Comparison of ENCODE assay signal across 25 mouse cellular contexts in genomic region chr7:33795016-33795415, GRCm38 (mm10). TPM values are rescaled to one million over a fixed set of nuclear protein-coding genes. Genes with fewer than 3 reads are reported as not detected.
DNase-seq lines count a peak whose midpoint lies in the region; TF ChIP-seq lines count a peak whose summit lies in the region.
"Had no signal": no experiment of that assay in that cellular context is flagged by ENCODE, and none has a peak within 500 bp of the region (broad histone marks: within the 10 kb centered on the region; RNA-seq: fewer than 3 reads in every experiment).

No protein-coding gene starts in this region.

- H3K4me3 ChIP-seq in ES-E14 (ENCODE audit: insufficient read depth in 1 of 2, low read depth in 1 of 2, low read length in 2 of 2, poor library complexity in 1 of 2, severe bottlenecking in 1 of 2): no peak overlapping the region
- H3K4me3 ChIP-seq: erythroblast, embryonic 14.5 days; hindbrain, embryonic 13.5 days; kidney, embryonic 15.5 days; liver, embryonic 12.5 days had no signal

- no peak overlapping the region for H3K27ac ChIP-seq in ES-E14 (ENCODE audit: insufficient read depth, low read depth, low read length, poor library complexity, severe bottlenecking)
- H3K27ac ChIP-seq: hindbrain, embryonic 13.5 days; kidney, embryonic 15.5 days; liver, embryonic 12.5 days had no signal

- H3K9ac ChIP-seq in ES-E14 (ENCODE audit: insufficient read depth, low read depth, low read length, poor library complexity, severe bottlenecking): no peak overlapping the region
- H3K9ac ChIP-seq: hindbrain, embryonic 13.5 days; kidney, embryonic 15.5 days; liver, embryonic 12.5 days; liver, postnatal 0 days had no signal

- H3K4me1 ChIP-seq in ES-E14 (ENCODE audit: control insufficient read depth in 2 of 2, insufficient read depth in 2 of 2, low read length in 2 of 2, poor library complexity in 1 of 2): no peaks in the 10 kb centered on the region
- H3K4me1 ChIP-seq: hindbrain, embryonic 13.5 days; kidney, embryonic 15.5 days; liver, embryonic 12.5 days had no signal

- DNase-seq in kidney, adult 18-20 months: peak; percentile 3
- no peak for DNase-seq in kidney, postnatal 4 days
- peak; percentile 40 to 54 for DNase-seq in B cell, adult 2 months
- peak; percentile 4 for DNase-seq in ES-E14 (ENCODE audit: low read depth, low spot score)
- DNase-seq in ZHBTc4 (ENCODE audit: low read depth, low spot score): peak; percentile 10
- no peak for DNase-seq in adrenal gland, postnatal 25 days
- DNase-seq in ovary, postnatal 10 days (ENCODE audit: low spot score): no peak
- DNase-seq: cerebellum, adult 18-20 months; cerebellum, postnatal 14 days; heart, postnatal 4 days; left cerebral cortex, postnatal 4 days; liver, postnatal 0 days; midbrain, embryonic 14.5 days; retina, postnatal 1 day; right cerebral cortex, postnatal 25 days; thymus, postnatal 14 days had no signal

- in situ Hi-C loops in ES-E14 (cut with MboI; ENCODE audit: low sequenced_read_pairs in 2 of 2, unreplicated experiment in 2 of 2): loop anchor here in 1 of 2 experiments (25.0 kb wide), 1 partner anchor 317 kb away; no protein-coding TSS in a partner anchor

- H3K36me3 ChIP-seq in ES-E14 (ENCODE audit: control insufficient read depth, insufficient read depth, low read length, poor library complexity, severe bottlenecking): no peaks in the 10 kb centered on the region
- H3K36me3 ChIP-seq: hindbrain, embryonic 13.5 days; kidney, embryonic 15.5 days; liver, embryonic 12.5 days had no signal

- no peaks in the 10 kb centered on the region for H3K9me3 ChIP-seq in ES-E14 (ENCODE audit: control insufficient read depth, insufficient read depth, low read depth, low read length)

TF ChIP-seq in ES-E14, 5 proteins besides CTCF, POLR2A, EP300 and RAD21:
- TF ChIP-seq ZC3H11A (IDR thresholded peaks at IDR 0.05; ENCODE audit: borderline replicate concordance, low read depth, low read length): 0 out of 2 replicates have a peak, but pooled peaks have one; percentile 10
- TF ChIP-seq HCFC1 (IDR thresholded peaks at IDR 0.05; ENCODE audit: borderline replicate concordance, insufficient read depth, low read length): no peak

RNA-seq across cellular contexts. Expression of gene Scgb1b24, which starts 51.4 kb away (rescaled TPM):
- not detected in 2 replicates for total RNA-seq in ES-E14 (2012; rRNA removed)
- total RNA-seq in adrenal gland, postnatal 25 days (2021): not detected in 2 replicates
- total RNA-seq: adrenal gland, postnatal 36 days; gastrocnemius, adult 8-10 months; heart, postnatal 4 days; layer of hippocampus, postnatal 10 days; left cerebral cortex, adult 8-10 months; left cerebral cortex, postnatal 4 days; monocyte, adult 5-6 weeks had no signal

RNA-seq across cellular contexts. Expression of gene Scgb2b24, which starts 55.9 kb away (rescaled TPM):
- not detected in 2 replicates for total RNA-seq in ES-E14 (2012; rRNA removed)
- total RNA-seq in adrenal gland, postnatal 25 days (2021): not detected in 2 replicates
- total RNA-seq: adrenal gland, postnatal 36 days; gastrocnemius, adult 8-10 months; heart, postnatal 4 days; layer of hippocampus, postnatal 10 days; left cerebral cortex, adult 8-10 months; left cerebral cortex, postnatal 4 days; monocyte, adult 5-6 weeks had no signal

Comparison
In these comparisons a context has a peak if more than half of its experiments do, and no peak if none do; other contexts are left out.
1. DNase-seq: peak in kidney, adult 18-20 months (single experiment), B cell, adult 2 months (2 of 2), ES-E14 (single experiment) and ZHBTc4 (single experiment); none in kidney, postnatal 4 days (0 of 2), adrenal gland, postnatal 25 days (single experiment) and ovary, postnatal 10 days (single experiment).